Mouse (Mus musculus): ENCODE measurements around the gene Cggbp1. TPM values are rescaled to one million over a fixed set of nuclear protein-coding genes. Genes with fewer than 3 reads are reported as not detected.

Gene Cggbp1
- polyA plus RNA-seq (2016; fragmentation: Nextera tagmentation; extraction: Ambion mirVana), result 112 and 115 TPM in 2 replicates

GRCm38 (mm10) chr16:64851563-64852362 lies at the start of gene Cggbp1, which contains the start of gene Zfp654:
TSS of gene Cggbp1 (plus strand) at chr16:64851996.
TSS of gene Zfp654 (minus strand) at chr16:64851652.
- WGBS, result under 1% methylated on average over 63 of the region's 85 CpGs

GRCm38 (mm10) chr16:64803041-64803440 lies 48.8 kb upstream of the Cggbp1 start:
- Histone ChIP-seq H3K27ac (no peak overlapping the region), H3K9ac (no peak overlapping the region), H3K4me2 (replicated peaks) (no peak overlapping the region), H3K9me3 (replicated peaks) (no peaks in the 10 kb centered on the region), H3K4me3 (no peak overlapping the region), H3K36me3 (peaks cover 9% of the 10 kb centered on the region; the same call in 1 of the 2 replicates), H3K4me1 (no peaks in the 10 kb centered on the region), H3K27me3 (no peaks in the 10 kb centered on the region)
- no peak for ATAC-seq (ENCODE audit: low FRiP score)
- WGBS, result 92% methylated on average over 3 of the region's 3 CpGs

More at GRCm38 (mm10) chr16:64851563-64852362, at the start of gene Cggbp1, which contains the start of gene Zfp654:
- Histone ChIP-seq H3K9ac (peak within 1 kb of the TSS; percentile 96), H3K9me3 (replicated peaks) (no peaks in the 10 kb centered on the region), H3K36me3 (peaks cover 15% of the 10 kb centered on the region), H3K4me1 (peaks cover 19% of the 10 kb centered on the region), H3K27me3 (no peaks in the 10 kb centered on the region), H3K27ac (peak within 1 kb of the TSS; percentile 97), H3K4me2 (replicated peaks) (peak within 1 kb of the TSS; percentile 87), H3K4me3 (peak within 1 kb of the TSS; percentile 99)
- peak; percentile 100 for ATAC-seq (ENCODE audit: low FRiP score)

- H3K27me3 ChIP-seq, result no peaks in the 10 kb centered on the region
- H3K36me3 ChIP-seq, result peaks cover 11% of the 10 kb centered on the region; the same call in 1 of the 2 replicates
- ATAC-seq (ENCODE audit: low FRiP score), result no peak
- no peak overlapping the region for H3K4me3 ChIP-seq
- WGBS, result 97% methylated on average over 3 of the region's 3 CpGs
- no peaks in the 10 kb centered on the region for H3K9me3 ChIP-seq (replicated peaks)
- H3K27ac ChIP-seq, result no peak overlapping the region
- no peak overlapping the region for H3K9ac ChIP-seq
- H3K4me1 ChIP-seq, result no peaks in the 10 kb centered on the region
- no peak overlapping the region for H3K4me2 ChIP-seq (replicated peaks)
Measured at GRCm38 (mm10) chr16:64817094-64817765, 34.6 kb upstream of the Cggbp1 start.

- H3K27ac ChIP-seq, result no peak overlapping the region
- H3K4me1 ChIP-seq, result no peaks in the 10 kb centered on the region
- no peak overlapping the region for H3K9ac ChIP-seq
- H3K4me2 ChIP-seq (replicated peaks), result no peak overlapping the region
- no peak for ATAC-seq (ENCODE audit: low FRiP score)
- H3K27me3 ChIP-seq, result no peaks in the 10 kb centered on the region
- H3K9me3 ChIP-seq (replicated peaks), result no peaks in the 10 kb centered on the region
- H3K36me3 ChIP-seq, result 0 out of 2 replicates have a peak, but pooled peaks cover 6% of the 10 kb centered on the region
- 83% methylated on average over 1 of the region's 1 CpGs for WGBS
- no peak overlapping the region for H3K4me3 ChIP-seq
Measured at GRCm38 (mm10) chr16:64823890-64824289, 27.9 kb upstream of the Cggbp1 start.

GRCm38 (mm10) chr16:64824474-64824873 lies 27.3 kb upstream of the Cggbp1 start:
- Histone ChIP-seq H3K27me3 (no peaks in the 10 kb centered on the region), H3K27ac (no peak overlapping the region), H3K9ac (no peak overlapping the region), H3K4me1 (no peaks in the 10 kb centered on the region), H3K4me3 (no peak overlapping the region), H3K4me2 (replicated peaks) (no peak overlapping the region), H3K36me3 (0 out of 2 replicates have a peak, but pooled peaks cover 6% of the 10 kb centered on the region), H3K9me3 (replicated peaks) (no peaks in the 10 kb centered on the region)
- ATAC-seq (ENCODE audit: low FRiP score), result no peak
- WGBS, result 93% methylated on average over 1 of the region's 1 CpGs

GRCm38 (mm10) chr16:64830291-64830690 lies 21.5 kb upstream of the Cggbp1 start:
- 93% methylated on average over 15 of the region's 15 CpGs for WGBS
- no peak overlapping the region for H3K9ac ChIP-seq
- H3K36me3 ChIP-seq, result 0 out of 2 replicates have a peak, but pooled peaks cover 6% of the 10 kb centered on the region
- no peaks in the 10 kb centered on the region for H3K27me3 ChIP-seq
- no peaks in the 10 kb centered on the region for H3K9me3 ChIP-seq (replicated peaks)
- no peak overlapping the region for H3K27ac ChIP-seq
- H3K4me1 ChIP-seq, result no peaks in the 10 kb centered on the region
- no peak overlapping the region for H3K4me3 ChIP-seq
- no peak for ATAC-seq (ENCODE audit: low FRiP score)
- no peak overlapping the region for H3K4me2 ChIP-seq (replicated peaks)

- 87% methylated on average over 1 of the region's 1 CpGs for WGBS
- Histone ChIP-seq H3K9ac (no peak overlapping the region), H3K27ac (no peak overlapping the region), H3K4me3 (no peak overlapping the region), H3K36me3 (no peaks in the 10 kb centered on the region), H3K4me1 (no peaks in the 10 kb centered on the region), H3K9me3 (replicated peaks) (no peaks in the 10 kb centered on the region), H3K27me3 (no peaks in the 10 kb centered on the region), H3K4me2 (replicated peaks) (no peak overlapping the region)
- ATAC-seq (ENCODE audit: low FRiP score), result no peak
Measured at GRCm38 (mm10) chr16:64835996-64836545, 15.7 kb upstream of the Cggbp1 start.

GRCm38 (mm10) chr16:64836709-64837108 lies 15.1 kb upstream of the Cggbp1 start:
- 96% methylated on average over 2 of the region's 2 CpGs for WGBS
- ATAC-seq (ENCODE audit: low FRiP score), result no peak

GRCm38 (mm10) chr16:64841481-64842373 lies 10.1 kb upstream of the Cggbp1 start:
- H3K4me1 ChIP-seq, result no peaks in the 10 kb centered on the region
- no peak for ATAC-seq (ENCODE audit: low FRiP score)
- no peaks in the 10 kb centered on the region for H3K36me3 ChIP-seq
- no peaks in the 10 kb centered on the region for H3K9me3 ChIP-seq (replicated peaks)
- WGBS, result 92% methylated on average over 5 of the region's 5 CpGs
- no peaks in the 10 kb centered on the region for H3K27me3 ChIP-seq
- H3K4me2 ChIP-seq (replicated peaks), result no peak overlapping the region
- H3K4me3 ChIP-seq, result no peak overlapping the region
- no peak overlapping the region for H3K9ac ChIP-seq
- no peak overlapping the region for H3K27ac ChIP-seq

More at GRCm38 (mm10) chr16:64836709-64837108, 15.1 kb upstream of the Cggbp1 start:
- Histone ChIP-seq H3K9ac (no peak overlapping the region), H3K4me2 (replicated peaks) (no peak overlapping the region), H3K9me3 (replicated peaks) (no peaks in the 10 kb centered on the region), H3K27ac (no peak overlapping the region), H3K4me1 (no peaks in the 10 kb centered on the region), H3K27me3 (no peaks in the 10 kb centered on the region), H3K36me3 (no peaks in the 10 kb centered on the region), H3K4me3 (no peak overlapping the region)

GRCm38 (mm10) chr16:64842374-64842729 lies 9.4 kb upstream of the Cggbp1 start:
- Histone ChIP-seq H3K4me1 (no peaks in the 10 kb centered on the region), H3K36me3 (no peaks in the 10 kb centered on the region), H3K4me3 (no peak overlapping the region), H3K27ac (no peak overlapping the region), H3K4me2 (replicated peaks) (no peak overlapping the region), H3K9me3 (replicated peaks) (no peaks in the 10 kb centered on the region), H3K9ac (no peak overlapping the region), H3K27me3 (no peaks in the 10 kb centered on the region)
- no peak for ATAC-seq (ENCODE audit: low FRiP score)
- 97% methylated on average over 3 of the region's 3 CpGs for WGBS

- no peak overlapping the region for H3K4me3 ChIP-seq
- H3K4me2 ChIP-seq (replicated peaks), result no peak overlapping the region
- no peaks in the 10 kb centered on the region for H3K27me3 ChIP-seq
- 88% methylated on average over 8 of the region's 8 CpGs for WGBS
- no peak for ATAC-seq (ENCODE audit: low FRiP score)
- no peaks in the 10 kb centered on the region for H3K9me3 ChIP-seq (replicated peaks)
- no peaks in the 10 kb centered on the region for H3K36me3 ChIP-seq
- H3K4me1 ChIP-seq, result peaks cover 5% of the 10 kb centered on the region
- no peak overlapping the region for H3K9ac ChIP-seq
- no peak overlapping the region for H3K27ac ChIP-seq
Measured at GRCm38 (mm10) chr16:64845947-64846346, 5.8 kb upstream of the Cggbp1 start.
